In the genomic region with DNA sequence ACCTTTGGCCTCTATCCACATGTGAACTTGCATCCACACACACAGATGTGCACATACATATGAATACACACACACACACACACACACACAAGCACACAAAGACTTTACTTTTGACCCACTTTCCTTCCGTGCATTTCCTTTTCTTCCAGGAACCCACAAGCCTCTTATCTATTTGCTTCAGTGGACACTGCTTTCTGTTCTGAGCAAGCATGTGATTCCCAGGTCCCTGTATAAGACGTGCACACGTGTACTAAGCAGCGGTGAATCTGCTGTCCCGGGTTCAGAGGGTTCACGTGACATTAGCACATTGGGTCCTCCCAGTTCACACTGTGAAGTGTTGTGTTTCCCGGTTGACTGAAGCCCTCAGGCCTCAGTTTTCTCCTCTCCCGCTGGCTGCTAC, we compare ENCODE assay signal across 20 mouse cellular contexts. TPM values are rescaled to one million over a fixed set of nuclear protein-coding genes. Genes with fewer than 3 reads are reported as not detected.
DNase-seq lines count a peak whose midpoint lies in the region; ATAC-seq and TF ChIP-seq lines count a peak whose summit lies in the region.
"Had no signal": no experiment of that assay in that cellular context is flagged by ENCODE, and none has a peak within 500 bp of the region (broad histone marks: within the 10 kb centered on the region; RNA-seq: fewer than 3 reads in every experiment).

No protein-coding gene starts in this region.

- peaks cover 10% of the 10 kb centered on the region; the same call in 1 of the 2 replicates for H3K27me3 ChIP-seq in forebrain, embryonic 10.5 days (ENCODE audit: poor library complexity, severe bottlenecking)
- no peaks in the 10 kb centered on the region for H3K27me3 ChIP-seq in forebrain, embryonic 16.5 days (replicated peaks; ENCODE audit: control insufficient read depth, insufficient read depth, low read length)
- no peaks in the 10 kb centered on the region for H3K27me3 ChIP-seq in limb, embryonic 11.5 days (ENCODE audit: control insufficient read depth, insufficient read depth, low read length)
- H3K27me3 ChIP-seq in limb, embryonic 10.5 days (ENCODE audit: low read depth, poor library complexity, severe bottlenecking) = peaks cover 4% of the 10 kb centered on the region; the same call in 1 of the 2 replicates
- H3K27me3 ChIP-seq in stomach, postnatal 0 days (ENCODE audit: control insufficient read depth, insufficient read depth, low read length) = no peaks in the 10 kb centered on the region
- H3K27me3 ChIP-seq: embryonic facial prominence, embryonic 15.5 days; heart, embryonic 15.5 days; hindbrain, embryonic 13.5 days had no signal

- peak overlapping the region; percentile 30; the same call in 1 of the 2 replicates for H3K27ac ChIP-seq in forebrain, embryonic 10.5 days
- H3K27ac ChIP-seq in forebrain, embryonic 16.5 days (ENCODE audit: low read length) = no peak overlapping the region
- H3K27ac ChIP-seq in limb, embryonic 11.5 days (replicated peaks; ENCODE audit: low read depth, low read length) = no peak overlapping the region
- no peak overlapping the region for H3K27ac ChIP-seq in limb, embryonic 10.5 days
- no peak overlapping the region for H3K27ac ChIP-seq in stomach, postnatal 0 days (replicated peaks)
- H3K27ac ChIP-seq: embryonic facial prominence, embryonic 15.5 days; forebrain, embryonic 12.5 days; heart, adult 2 months; heart, embryonic 15.5 days; hindbrain, embryonic 13.5 days; hindbrain, postnatal 0 days had no signal

- H3K36me3 ChIP-seq in forebrain, embryonic 10.5 days (replicated peaks) = no peaks in the 10 kb centered on the region
- H3K36me3 ChIP-seq in forebrain, embryonic 16.5 days (ENCODE audit: control insufficient read depth, insufficient read depth) = no peaks in the 10 kb centered on the region
- H3K36me3 ChIP-seq in limb, embryonic 11.5 days (ENCODE audit: control insufficient read depth, insufficient read depth, low read length) = no peaks in the 10 kb centered on the region
- H3K36me3 ChIP-seq in limb, embryonic 10.5 days = no peaks in the 10 kb centered on the region
- no peaks in the 10 kb centered on the region for H3K36me3 ChIP-seq in stomach, postnatal 0 days (ENCODE audit: control insufficient read depth, insufficient read depth, low read length)
- H3K36me3 ChIP-seq: embryonic facial prominence, embryonic 15.5 days; forebrain, embryonic 12.5 days; heart, embryonic 15.5 days; hindbrain, embryonic 13.5 days had no signal

- no peak overlapping the region for H3K9ac ChIP-seq in forebrain, embryonic 16.5 days (replicated peaks; ENCODE audit: low read depth, low read length)
- no peak overlapping the region for H3K9ac ChIP-seq in limb, embryonic 11.5 days (ENCODE audit: low read length)
- H3K9ac ChIP-seq in stomach, postnatal 0 days (ENCODE audit: low read length) = no peak overlapping the region
- H3K9ac ChIP-seq: embryonic facial prominence, embryonic 15.5 days; forebrain, embryonic 12.5 days; heart, embryonic 15.5 days; hindbrain, embryonic 13.5 days had no signal

- 37% methylated on average over 8 of the region's 8 CpGs for WGBS in forebrain, embryonic 10.5 days
- 46% methylated on average over 8 of the region's 8 CpGs for WGBS in forebrain, embryonic 16.5 days
- WGBS in limb, embryonic 11.5 days = 44% methylated on average over 8 of the region's 8 CpGs
- WGBS in limb, embryonic 10.5 days = 39% methylated on average over 8 of the region's 8 CpGs
- 43% methylated on average over 8 of the region's 8 CpGs for WGBS in stomach, postnatal 0 days

- TF ChIP-seq EP300 in stomach, postnatal 0 days (optimal IDR thresholded peaks at IDR 0.05) = no peak

- DNase-seq in forebrain, embryonic 10.5 days (ENCODE audit: extremely low spot score, low spot score) = no peak
- DNase-seq in limb, embryonic 11.5 days (ENCODE audit: low spot score) = peak; percentile 22
- DNase-seq in limb, embryonic 10.5 days (ENCODE audit: low spot score) = no peak
- DNase-seq in ES-CJ7 (ENCODE audit: low read depth, low spot score) = peak; percentile 9
- DNase-seq in stomach, postnatal 0 days (ENCODE audit: low spot score) = no peak
- DNase-seq in adrenal gland, postnatal 36 days = no peak
- DNase-seq: adrenal gland, postnatal 10 days; cerebellum, adult 18-20 months; cerebellum, adult 9-11 months; cerebellum, postnatal 36 days; gastrocnemius, postnatal 36 days; heart, adult 2 months; heart, postnatal 14 days had no signal

- no peak for TF ChIP-seq CTCF in stomach, postnatal 0 days (IDR thresholded peaks at IDR 0.05; ENCODE audit: low read depth)

- no peak overlapping the region for H3K4me2 ChIP-seq in forebrain, embryonic 16.5 days (ENCODE audit: low read length)
- no peak overlapping the region for H3K4me2 ChIP-seq in limb, embryonic 11.5 days (ENCODE audit: low read depth, severe bottlenecking)
- H3K4me2 ChIP-seq in stomach, postnatal 0 days (replicated peaks; ENCODE audit: low read depth) = no peak overlapping the region
- H3K4me2 ChIP-seq: embryonic facial prominence, embryonic 15.5 days; forebrain, embryonic 12.5 days; heart, embryonic 11.5 days; heart, embryonic 15.5 days; hindbrain, embryonic 13.5 days had no signal

- H3K9me3 ChIP-seq in forebrain, embryonic 10.5 days = no peaks in the 10 kb centered on the region
- no peaks in the 10 kb centered on the region for H3K9me3 ChIP-seq in forebrain, embryonic 16.5 days (ENCODE audit: control insufficient read depth, low read length)
- H3K9me3 ChIP-seq in limb, embryonic 11.5 days (ENCODE audit: control insufficient read depth, low read length) = no peaks in the 10 kb centered on the region
- no peaks in the 10 kb centered on the region for H3K9me3 ChIP-seq in limb, embryonic 10.5 days (replicated peaks)
- H3K9me3 ChIP-seq in stomach, postnatal 0 days (ENCODE audit: control insufficient read depth, low read length) = no peaks in the 10 kb centered on the region
- H3K9me3 ChIP-seq: embryonic facial prominence, embryonic 15.5 days; forebrain, embryonic 12.5 days; heart, embryonic 15.5 days; hindbrain, embryonic 13.5 days had no signal

- no peak overlapping the region for H3K4me3 ChIP-seq in forebrain, embryonic 10.5 days
- H3K4me3 ChIP-seq in forebrain, embryonic 16.5 days (replicated peaks; ENCODE audit: low read length) = no peak overlapping the region
- H3K4me3 ChIP-seq in limb, embryonic 11.5 days (ENCODE audit: low read depth, low read length) = no peak overlapping the region
- H3K4me3 ChIP-seq in limb, embryonic 10.5 days = no peak overlapping the region
- no peak overlapping the region for H3K4me3 ChIP-seq in stomach, postnatal 0 days (ENCODE audit: low read depth, low read length)
- H3K4me3 ChIP-seq: embryonic facial prominence, embryonic 15.5 days; forebrain, embryonic 12.5 days; heart, adult 2 months; heart, embryonic 15.5 days; hindbrain, embryonic 13.5 days had no signal

- peaks cover 12% of the 10 kb centered on the region for H3K4me1 ChIP-seq in forebrain, embryonic 10.5 days
- no peaks in the 10 kb centered on the region; the same call in 1 of the 2 replicates for H3K4me1 ChIP-seq in forebrain, embryonic 16.5 days (replicated peaks; ENCODE audit: control insufficient read depth, insufficient read depth, low read length)
- no peaks in the 10 kb centered on the region for H3K4me1 ChIP-seq in limb, embryonic 11.5 days (ENCODE audit: control insufficient read depth, insufficient read depth, low read length)
- H3K4me1 ChIP-seq in limb, embryonic 10.5 days = peaks cover 17% of the 10 kb centered on the region
- no peaks in the 10 kb centered on the region; the same call in 1 of the 2 replicates for H3K4me1 ChIP-seq in stomach, postnatal 0 days (replicated peaks; ENCODE audit: control insufficient read depth, insufficient read depth)
- H3K4me1 ChIP-seq: heart, embryonic 15.5 days had no signal

- ATAC-seq in forebrain, embryonic 16.5 days = no peak
- ATAC-seq in limb, embryonic 11.5 days (ENCODE audit: insufficient number of reproducible peaks, low FRiP score, low TSS enrichment, low read depth) = no peak
- ATAC-seq in stomach, postnatal 0 days (ENCODE audit: low FRiP score, low TSS enrichment) = peak; percentile 71
- ATAC-seq: hindbrain, postnatal 0 days had no signal

RNA-seq across cellular contexts. Expression of gene Adgrl2, which starts 11.0 kb away (rescaled TPM):
- polyA plus RNA-seq in forebrain, embryonic 10.5 days (2016; fragmentation: Nextera tagmentation; extraction: Ambion mirVana) = 78.1 and 81.6 TPM in 2 replicates
- polyA plus RNA-seq in forebrain, embryonic 16.5 days (2015; fragmentation: Nextera tagmentation; extraction: Ambion mirVana) = 132 and 139 TPM in 2 replicates
- polyA plus RNA-seq in limb, embryonic 11.5 days (2014; fragmentation: Nextera tagmentation; extraction: Ambion mirVana) = 87.9 and 108 TPM in 2 replicates
- polyA plus RNA-seq in limb, embryonic 10.5 days (2016; fragmentation: Nextera tagmentation; extraction: Ambion mirVana) = 79.2 and 81.2 TPM in 2 replicates
- polyA plus RNA-seq in stomach, postnatal 0 days (2015; fragmentation: Nextera tagmentation; extraction: Ambion mirVana) = 34.3 and 35.2 TPM in 2 replicates
- total RNA-seq in adrenal gland, postnatal 36 days (2021) = 10 to 100 TPM; 71.9 to 94.9 TPM

Comparison
In these comparisons a context has a peak if more than half of its experiments do, and no peak if none do; other contexts are left out.
1. DNase-seq: peak in limb, embryonic 11.5 days (single experiment) and ES-CJ7 (single experiment); none in forebrain, embryonic 10.5 days (single experiment), limb, embryonic 10.5 days (single experiment), stomach, postnatal 0 days (single experiment) and adrenal gland, postnatal 36 days (0 of 2).